Mouse (Mus musculus) erythroblast, embryonic 14.5 days (primary cell): Measurements from ENCODE around the gene Kel. TPM values are rescaled to one million over a fixed set of nuclear protein-coding genes. Genes with fewer than 3 reads are reported as not detected.

Experiments
- H3K27me3 ChIP-seq: 2 replicates; pipeline ENCODE4 v1.6.1; 2012; ENCODE audit warnings: inconsistent platforms; ENCODE audit not compliant: control insufficient read depth
- H3K36me3 ChIP-seq: 2 replicates; pipeline ENCODE4 v1.6.1; 2012; ENCODE audit warnings: mild to moderate bottlenecking, inconsistent platforms; ENCODE audit not compliant: control insufficient read depth
- H3K4me1 ChIP-seq: 2 replicates; pipeline ENCODE4 v1.6.1; 2012; ENCODE audit warnings: inconsistent platforms; ENCODE audit not compliant: control insufficient read depth
- H3K4me3 ChIP-seq: replicated peaks from 2 replicates; pipeline ENCODE3; 2012; ENCODE audit warnings: moderate library complexity, mild to moderate bottlenecking, inconsistent platforms
- H3K9me3 ChIP-seq: 2 replicates; pipeline ENCODE4 v1.6.1; 2012; ENCODE audit warnings: low read length, inconsistent platforms, mixed read lengths; ENCODE audit not compliant: control insufficient read depth
- GATA1 ChIP-seq: IDR thresholded peaks from 2 replicates; pipeline ENCODE4 v1.6.1; 2012; ENCODE audit warnings: low read length, inconsistent platforms, mixed read lengths
- TAL1 ChIP-seq: IDR thresholded peaks from 3 replicates; pipeline ENCODE4 v1.6.1; 2012; ENCODE audit warnings: low read length, inconsistent platforms, mixed read lengths
- polyA plus RNA-seq: library from polyadenylated mRNA; stranded (reverse); fragments of >175 nt; gene quantifications from 2 replicates; pipeline ENCODE4 v1.2.3, GENCODE M21; 2012

Gene Kel
- polyA plus RNA-seq, 1 experiment, result 24.5 TPM

DNA sequence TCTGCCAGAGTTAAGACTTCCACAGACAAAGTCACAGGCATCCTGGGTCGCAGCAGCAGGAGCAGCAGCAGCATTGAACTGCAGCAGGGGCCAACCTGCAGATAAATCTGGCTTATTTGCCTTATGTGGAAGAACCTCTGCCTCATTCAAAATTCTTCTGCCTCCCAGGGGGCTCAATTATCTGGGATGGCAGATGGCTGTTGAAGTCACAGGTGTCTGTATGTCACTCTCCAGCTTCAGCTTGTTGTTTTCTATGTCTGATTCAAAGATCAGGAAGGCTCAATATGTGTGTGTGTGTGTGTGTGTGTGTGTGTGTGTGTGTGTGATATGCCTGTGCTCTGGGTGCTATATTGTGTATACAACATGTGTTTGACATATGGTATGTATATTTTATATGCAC lies 66.7 kb downstream of the Kel start:
- Histone ChIP-seq H3K4me3 (no peak overlapping the region), H3K27me3 (no peaks in the 10 kb centered on the region), H3K36me3 (no peaks in the 10 kb centered on the region), H3K4me1 (no peaks in the 10 kb centered on the region), H3K9me3 (no peaks in the 10 kb centered on the region)
- TF ChIP-seq GATA1, result no peak
- TF ChIP-seq TAL1, result no peak

Other genes with a start within 250 kb of the Kel start
- not detected in 2 replicates for gene Prss1, start 245.4 kb downstream of the Kel start, polyA plus RNA-seq
- gene Prss2, start 182.6 kb downstream of the Kel start, polyA plus RNA-seq, result not detected in 2 replicates
- 0.10 TPM in 1 of 2 replicates, not detected in the other for gene Ephb6, start 98.9 kb downstream of the Kel start, polyA plus RNA-seq
- gene Trpv6, start 67.9 kb downstream of the Kel start, polyA plus RNA-seq, result 0.04 TPM in 1 of 2 replicates, not detected in the other
- 0.01 TPM in 1 of 2 replicates, not detected in the other for gene Trpv5, start 23.6 kb downstream of the Kel start, polyA plus RNA-seq
- not detected in 2 replicates for gene Llcfc1, start 19.9 kb downstream of the Kel start, polyA plus RNA-seq
- gene Olfr459, start 70.8 kb upstream of the Kel start, polyA plus RNA-seq, result 0.01 TPM in 1 of 2 replicates, not detected in the other
- gene Pip, start 143.2 kb upstream of the Kel start, polyA plus RNA-seq, result not detected in 2 replicates
- not detected in 2 replicates for gene Sval2, start 148.7 kb upstream of the Kel start, polyA plus RNA-seq
- gene Sval1, start 247.3 kb upstream of the Kel start, polyA plus RNA-seq, result not detected in 2 replicates